Mouse (Mus musculus): ENCODE measurements at regions not wholly inside any gene's neighbourhood (a gene's known extent, or its start where the extent isn't known, plus 50 kb on each side); places are given as distances from the start of the nearest gene placed in this dataset.

DNA sequence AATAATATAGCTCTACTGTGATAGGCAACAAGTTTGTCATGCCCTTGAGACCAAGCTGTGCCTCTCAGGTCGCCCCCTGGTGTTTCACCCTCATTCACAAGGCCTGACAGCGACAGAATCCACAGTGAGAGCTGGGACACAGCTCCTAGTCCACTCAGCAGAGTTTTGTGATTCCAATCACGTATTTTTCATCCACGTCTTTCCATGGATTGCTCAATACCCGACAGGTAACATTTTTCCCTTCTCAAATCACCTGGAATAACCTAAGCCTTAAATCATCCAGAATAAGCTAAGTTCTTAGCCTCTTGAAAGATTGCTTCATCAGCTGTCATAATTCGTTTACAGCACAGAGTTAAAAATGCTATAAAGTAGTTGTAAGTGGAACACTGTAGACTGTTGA is 211.3 kb downstream of the Ccdc91 start:
- DNase-seq (ENCODE audit: low spot score in 2 of 2): no peak

DNA sequence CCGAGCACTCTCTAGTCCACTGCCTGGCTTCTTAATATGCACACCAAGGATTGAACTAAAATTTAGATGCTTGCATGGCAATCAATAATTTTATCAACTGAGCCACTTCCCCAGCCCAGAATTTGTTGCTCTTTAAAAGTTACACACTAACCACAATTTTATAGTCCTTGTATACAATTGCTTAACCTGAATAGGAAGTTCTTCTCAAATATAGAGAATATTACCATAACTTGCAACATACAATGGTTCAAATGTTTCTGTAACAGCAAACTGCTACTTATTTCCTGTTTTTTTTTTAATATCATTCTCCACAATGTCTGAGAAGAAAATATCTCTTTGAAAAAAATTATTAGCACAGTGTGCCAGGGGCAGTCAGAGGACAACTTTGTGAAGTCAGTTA is 222.6 kb downstream of the Ccdc91 start:
- DNase-seq (ENCODE audit: low spot score in 2 of 2): no peak

- no peak for DNase-seq (ENCODE audit: low spot score in 2 of 2)
Observed at GRCm38 (mm10) chr6:147699449-147699848, 223.8 kb downstream of the Ccdc91 start.

DNA sequence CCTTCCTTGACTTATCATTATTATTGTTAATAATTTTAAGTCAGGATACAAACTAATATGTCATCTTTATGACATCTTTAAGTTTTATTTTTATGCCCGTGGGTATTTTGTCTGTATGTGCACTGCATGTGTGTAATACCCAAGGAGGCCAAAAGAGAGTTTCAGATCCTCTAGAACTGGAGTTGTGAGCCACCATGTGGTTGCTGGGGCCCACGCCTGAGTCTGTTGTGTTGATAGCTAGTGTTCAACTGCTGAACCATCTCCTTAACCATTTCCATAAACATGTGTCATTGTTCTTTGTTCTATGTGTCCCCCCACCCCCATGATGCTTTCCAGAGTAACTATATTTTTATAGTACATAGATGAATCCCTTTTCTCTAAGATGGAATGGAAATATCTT is 225.0 kb downstream of the Ccdc91 start:
- no peak for DNase-seq (ENCODE audit: low spot score in 2 of 2)

DNA sequence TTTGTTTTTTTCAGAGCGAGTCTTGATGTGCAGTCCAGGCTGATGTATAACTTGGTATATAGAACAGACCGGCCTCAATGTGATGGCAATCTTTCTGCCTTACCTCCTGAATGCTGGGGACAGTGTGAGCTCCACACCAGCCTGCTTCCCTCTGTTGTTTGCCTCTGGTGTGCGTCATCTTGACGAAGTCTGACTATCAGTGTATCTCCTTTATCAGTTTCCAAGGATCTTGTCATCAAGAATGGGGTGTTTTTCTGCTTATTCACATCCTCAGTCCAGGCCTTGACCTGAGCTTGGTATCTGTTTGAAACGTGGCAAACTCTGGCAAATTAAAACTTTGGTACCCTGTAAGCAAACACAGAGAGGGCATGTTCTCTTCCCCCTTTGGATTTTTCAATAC is 226.3 kb downstream of the Ccdc91 start:
- no peak for DNase-seq (ENCODE audit: low spot score in 2 of 2)

DNA sequence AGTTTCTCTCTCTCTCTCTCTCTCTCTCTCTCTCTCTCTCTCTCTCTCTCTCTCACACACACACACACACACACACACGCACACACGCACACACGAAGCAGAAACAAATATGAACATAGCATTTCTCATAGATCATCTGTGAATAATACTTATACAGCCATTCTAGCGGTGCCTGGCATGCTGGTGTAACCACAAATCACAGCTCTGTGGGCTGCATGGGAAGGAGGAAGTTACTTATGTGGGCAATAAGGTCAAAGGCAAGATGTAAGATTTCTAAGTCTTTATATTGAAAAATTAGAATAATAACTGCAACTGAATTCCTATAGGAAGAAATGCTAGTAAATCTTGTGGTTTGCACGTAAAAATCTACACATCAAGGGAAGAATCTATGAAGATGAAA is 228.7 kb downstream of the Ccdc91 start:
- no peak for DNase-seq (ENCODE audit: low spot score in 2 of 2)

DNA sequence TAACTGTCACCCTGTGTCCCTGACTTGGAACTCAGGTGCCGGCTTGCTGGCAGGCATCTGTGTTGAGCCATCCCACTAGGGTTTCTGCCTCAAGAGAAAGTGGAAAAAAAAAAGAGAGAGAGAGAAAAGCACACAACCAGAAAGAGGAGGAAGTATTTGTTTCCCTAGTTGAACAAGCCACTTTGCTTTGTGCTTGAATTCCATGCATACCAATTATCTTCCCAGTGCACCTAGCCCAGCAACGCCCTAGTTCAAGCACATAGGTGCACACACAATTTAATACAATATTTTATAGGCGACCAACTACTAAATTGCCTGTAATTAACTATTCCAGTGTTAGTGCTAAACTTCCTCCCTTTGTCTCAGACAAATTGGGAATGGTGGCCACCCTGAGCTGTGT is 230.3 kb downstream of the Ccdc91 start:
- DNase-seq (ENCODE audit: low spot score in 2 of 2): no peak

DNA sequence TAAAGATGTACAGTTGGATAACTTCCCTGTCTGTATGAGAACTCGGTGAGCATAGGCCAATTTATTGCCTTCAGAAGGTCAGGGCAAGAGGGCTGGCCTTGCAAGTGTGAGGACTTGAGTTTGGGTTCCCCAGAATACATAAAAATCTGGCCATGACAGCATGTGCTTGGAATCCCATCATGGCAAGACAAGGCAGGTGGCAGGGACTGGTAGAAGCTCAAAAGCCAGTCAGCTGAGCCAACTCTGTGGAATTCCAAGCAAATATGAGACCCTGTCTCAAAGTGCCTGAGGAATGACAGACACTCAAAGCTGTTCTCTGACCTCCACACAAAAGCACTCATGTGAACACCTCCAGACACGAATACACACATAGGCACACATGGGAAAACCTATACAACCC is 231.1 kb downstream of the Ccdc91 start:
- no peak for DNase-seq (ENCODE audit: low spot score in 2 of 2)

DNA sequence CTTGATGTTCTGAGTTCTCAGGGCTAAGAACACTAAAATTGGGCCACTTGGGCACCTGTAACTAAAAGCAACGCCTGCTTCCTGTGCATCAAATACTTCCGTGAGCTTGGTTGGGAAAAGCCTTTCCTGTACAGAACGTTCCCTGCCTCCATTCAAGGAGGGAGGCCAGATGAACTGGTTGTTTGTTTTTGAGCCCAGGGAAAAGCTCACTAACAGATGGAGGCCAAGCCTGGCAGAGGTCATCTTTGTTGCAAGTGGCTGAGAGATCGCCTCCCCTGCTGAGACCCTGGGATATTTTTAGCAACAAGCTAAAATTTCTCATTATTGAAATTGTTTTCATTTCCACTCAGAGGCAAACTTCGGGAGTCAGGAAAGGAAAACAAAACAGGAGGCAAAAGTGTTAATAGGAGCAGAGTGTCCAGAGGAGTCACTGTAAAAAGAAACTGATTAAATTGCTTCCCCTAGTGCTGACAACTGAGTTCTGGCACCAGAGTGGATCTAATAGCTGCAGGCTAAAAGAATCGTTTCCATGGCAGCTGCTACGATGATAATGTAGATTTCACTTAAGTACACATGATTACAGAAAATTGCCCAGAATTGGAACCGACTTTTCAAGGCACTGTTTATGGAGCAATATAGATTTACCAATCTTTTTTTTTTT is 242.6 kb downstream of the Ccdc91 start:
- DNase-seq (ENCODE audit: low spot score in 2 of 2): no peak

DNA sequence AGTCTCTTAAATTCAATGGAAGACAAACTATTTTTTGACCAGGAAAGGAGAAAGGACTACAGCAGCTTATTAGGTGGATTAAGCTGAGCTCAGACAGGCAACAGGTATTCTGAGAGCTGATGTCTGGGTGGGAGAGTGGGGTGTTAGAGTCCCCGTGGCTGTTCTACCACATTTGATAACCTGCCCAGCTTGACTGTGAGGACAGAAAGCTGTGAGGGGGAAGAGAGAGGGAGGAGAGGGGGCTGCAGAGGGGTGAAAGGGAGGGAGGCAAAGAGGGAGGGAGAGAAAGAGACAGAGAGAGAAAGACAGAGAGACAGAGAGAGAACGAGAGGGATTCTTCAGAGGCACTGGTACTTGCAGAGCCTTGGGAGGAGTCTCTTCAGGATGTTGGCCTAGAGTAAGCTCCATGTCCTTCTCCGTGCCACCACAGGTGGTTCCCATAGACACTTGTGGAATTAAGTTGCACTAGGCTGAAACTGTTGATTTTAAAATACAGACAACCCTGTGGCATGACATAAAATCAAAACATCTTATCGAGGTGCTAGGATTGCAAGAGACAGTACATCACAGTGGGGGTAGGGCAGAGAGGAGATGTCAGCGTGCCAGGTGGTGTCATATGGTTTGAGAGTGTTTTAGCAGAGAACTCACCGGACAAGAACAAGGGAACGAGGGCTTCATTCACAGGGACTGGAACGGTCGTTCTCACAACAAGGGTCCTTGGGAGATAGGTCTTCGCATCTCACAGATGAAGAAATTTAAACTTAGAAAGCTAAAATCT is 243.3 kb downstream of the Ccdc91 start:
- DNase-seq (ENCODE audit: low spot score in 2 of 2): no peak

DNA sequence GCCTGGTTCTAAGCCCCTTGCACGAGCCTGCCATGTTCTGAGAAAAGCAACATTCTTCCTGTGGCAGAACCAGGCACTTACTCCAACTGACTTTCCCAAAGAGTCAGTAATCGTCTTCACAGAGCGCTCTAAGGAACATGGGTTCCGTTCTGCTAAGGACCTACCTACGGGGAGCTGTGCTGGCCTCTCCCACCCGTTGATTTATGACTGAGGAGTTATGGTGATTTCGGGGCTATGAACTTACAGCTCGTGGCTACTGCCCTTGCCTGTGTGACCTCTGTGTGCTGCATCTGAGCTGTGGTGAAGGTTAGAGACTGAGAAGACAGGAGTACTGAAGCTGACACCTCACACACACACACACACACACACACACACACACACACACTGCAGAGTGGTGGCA is 243.9 kb downstream of the Ccdc91 start:
- DNase-seq (ENCODE audit: low spot score in 2 of 2): no peak

GRCm38 (mm10) chr6:147723336-147723735 is 247.7 kb downstream of the Ccdc91 start:
- DNase-seq (ENCODE audit: low spot score in 2 of 2): no peak

DNA sequence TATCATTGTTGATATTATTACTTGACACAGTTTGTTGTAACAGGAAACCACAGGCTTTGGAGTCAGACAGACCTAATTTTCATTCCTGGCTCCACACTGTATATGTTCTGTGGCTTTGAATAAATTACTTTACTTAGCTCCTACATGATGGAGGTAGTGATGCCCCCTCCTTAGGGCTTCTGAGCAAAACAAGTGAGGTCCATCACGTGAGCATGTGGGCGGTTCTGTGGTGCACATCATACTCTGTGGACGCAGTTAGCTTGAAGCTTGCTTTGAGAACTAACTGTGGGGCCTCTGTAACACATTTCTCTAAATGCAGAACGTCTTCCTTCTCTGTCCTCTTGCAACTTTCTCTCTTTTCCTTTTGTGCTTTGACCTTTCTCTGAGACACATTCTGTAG is 251.4 kb downstream of the Ccdc91 start:
- no peak for DNase-seq (ENCODE audit: low spot score in 2 of 2)

GRCm38 (mm10) chr6:147727644-147728533 is 252.3 kb downstream of the Ccdc91 start:
- DNase-seq (ENCODE audit: low spot score in 2 of 2): no peak

DNA sequence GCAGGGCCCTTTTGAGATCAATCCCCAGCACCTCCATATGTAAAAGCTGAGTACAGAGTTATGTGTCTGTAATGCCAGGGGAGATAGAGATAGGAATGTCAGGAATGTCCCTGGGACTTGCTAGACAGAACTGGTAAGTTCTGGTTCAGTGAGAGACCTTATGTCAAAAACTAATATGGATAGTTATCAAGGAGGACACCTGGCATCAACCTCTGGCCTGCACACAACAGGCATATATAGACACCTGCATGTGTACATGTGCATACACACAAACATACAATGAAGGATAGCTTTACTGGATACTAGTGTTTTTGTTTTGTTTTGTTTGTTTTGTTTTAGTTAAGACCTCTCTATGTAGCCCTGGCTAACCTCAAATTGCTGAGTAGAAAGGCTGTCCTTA is 254.1 kb downstream of the Ccdc91 start:
- no peak for DNase-seq (ENCODE audit: low spot score in 2 of 2)

DNA sequence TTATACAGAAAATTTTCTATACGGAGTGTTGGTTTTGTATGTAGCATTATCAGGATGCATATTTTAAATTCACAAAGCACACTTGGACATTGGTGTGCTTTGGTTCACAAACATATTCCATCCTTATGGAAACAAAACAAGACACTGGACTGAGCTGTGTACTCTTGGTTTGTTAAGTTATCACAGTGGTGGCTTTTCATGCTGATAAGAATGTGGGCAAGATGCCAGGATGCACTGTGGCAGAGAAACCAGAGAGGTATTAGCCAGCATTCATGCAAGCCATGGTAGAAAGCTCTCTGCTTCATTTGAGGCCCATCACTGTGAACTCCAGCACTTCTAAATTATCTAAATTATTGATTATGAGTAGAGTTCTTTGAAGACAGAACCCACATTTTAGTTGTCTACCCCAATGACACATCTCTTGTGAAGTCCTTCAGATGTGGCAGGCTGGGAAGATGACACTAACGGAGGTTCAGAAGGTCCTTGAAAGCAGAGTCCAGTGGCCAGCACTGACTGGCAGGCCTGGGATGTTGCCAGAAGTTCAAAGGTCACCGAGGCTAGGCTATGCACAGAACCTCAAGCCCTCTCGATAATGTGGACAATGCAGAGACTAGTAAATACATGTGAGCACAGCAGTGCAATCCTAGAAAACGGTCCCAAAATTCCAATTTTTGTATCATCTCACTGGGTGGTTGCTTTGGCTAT is 263.1 kb downstream of the Ccdc91 start:
- no peak for DNase-seq (ENCODE audit: low spot score in 2 of 2)

- no peak for DNase-seq (ENCODE audit: low spot score in 2 of 2)
Observed at GRCm38 (mm10) chr6:147741446-147741845, 265.8 kb downstream of the Ccdc91 start.

GRCm38 (mm10) chr6:147744081-147744480 is 268.5 kb downstream of the Ccdc91 start:
- DNase-seq (ENCODE audit: low spot score in 2 of 2): no peak

GRCm38 (mm10) chr6:147745690-147746089 is 270.1 kb downstream of the Ccdc91 start:
- no peak for DNase-seq (ENCODE audit: low spot score in 2 of 2)

GRCm38 (mm10) chr6:147747945-147748344 is 272.3 kb downstream of the Ccdc91 start:
- DNase-seq (ENCODE audit: low spot score in 2 of 2): no peak

GRCm38 (mm10) chr6:147752301-147752700 is 276.7 kb downstream of the Ccdc91 start:
- DNase-seq (ENCODE audit: low spot score in 2 of 2): no peak

DNA sequence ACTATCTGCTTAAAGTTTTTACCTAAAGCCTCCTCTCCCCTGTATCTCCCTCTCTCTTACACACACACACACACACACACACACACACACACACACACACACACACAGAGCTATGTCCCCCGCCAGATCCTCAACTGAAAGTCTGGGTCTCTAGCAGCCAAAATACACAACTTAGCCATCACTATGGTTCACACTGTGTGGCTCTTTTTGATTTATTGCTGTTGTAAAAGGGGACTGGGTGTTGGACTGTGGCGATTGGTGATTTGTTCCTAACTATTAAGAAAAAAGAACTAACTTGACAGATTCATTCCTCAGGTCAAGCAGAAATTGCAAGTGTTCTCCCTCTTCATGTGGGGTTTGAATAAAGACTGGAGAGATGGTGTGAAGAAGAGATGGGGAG is 278.2 kb downstream of the Ccdc91 start:
- DNase-seq (ENCODE audit: low spot score in 2 of 2): no peak

All from urinary bladder, postnatal 4 days (tissue).